Mouse (Mus musculus) kidney, postnatal 4 days (tissue): ENCODE measurements around the gene Hist1h2bb.
A peak's percentile ranks its signal among the peaks of the same experiment; 100 is the strongest.
"Not testable (repeated sequence)": the region's sequence is repeated elsewhere in the genome, so short reads cannot be mapped to it uniquely, and the experiment has no call there.

Source experiments
- DNase-seq, 2 experiments: peaks; one replicate each; pipeline ENCODE4 v3.0.0; 2021; ENCODE audit warnings: mixed read lengths in 2 of 2

Gene Hist1h2bb

DNA sequence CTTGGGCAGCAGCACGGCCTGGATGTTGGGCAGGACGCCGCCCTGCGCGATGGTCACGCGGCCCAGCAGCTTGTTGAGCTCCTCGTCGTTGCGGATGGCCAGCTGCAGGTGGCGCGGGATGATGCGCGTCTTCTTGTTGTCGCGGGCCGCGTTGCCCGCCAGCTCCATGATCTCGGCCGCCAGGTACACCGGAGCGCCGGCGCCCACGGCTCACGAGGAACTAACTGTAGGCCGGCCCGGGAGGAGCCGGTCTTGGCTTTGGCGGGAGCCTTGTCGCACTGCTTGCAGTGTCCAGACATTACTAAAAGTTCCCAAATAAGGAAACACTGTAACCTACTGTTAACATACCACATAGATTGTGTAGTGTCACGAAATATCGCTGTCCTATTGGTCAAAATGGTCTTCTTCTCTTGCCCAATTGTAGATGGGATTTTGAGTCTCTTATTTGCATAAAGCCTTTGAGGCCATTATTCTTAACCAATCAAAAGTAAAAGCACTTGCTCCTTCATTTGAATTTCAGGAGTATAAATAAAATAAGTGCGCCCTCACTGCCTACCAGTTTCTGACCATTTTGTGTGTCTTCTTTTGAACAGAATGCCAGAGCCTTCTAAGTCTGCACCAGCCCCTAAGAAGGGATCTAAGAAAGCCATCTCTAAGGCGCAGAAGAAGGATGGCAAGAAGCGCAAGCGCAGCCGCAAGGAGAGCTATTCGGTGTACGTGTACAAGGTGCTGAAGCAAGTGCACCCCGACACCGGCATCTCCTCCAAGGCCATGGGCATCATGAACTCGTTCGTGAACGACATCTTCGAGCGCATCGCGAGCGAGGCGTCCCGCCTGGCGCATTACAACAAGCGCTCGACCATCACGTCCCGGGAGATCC lies at the start of gene Hist1h2bb:
Gene Hist1h2bb (plus strand): TSS at position 534 of the 880 bp plus-strand sequence.
- DNase-seq: peak; percentile 66 to 81

DNA sequence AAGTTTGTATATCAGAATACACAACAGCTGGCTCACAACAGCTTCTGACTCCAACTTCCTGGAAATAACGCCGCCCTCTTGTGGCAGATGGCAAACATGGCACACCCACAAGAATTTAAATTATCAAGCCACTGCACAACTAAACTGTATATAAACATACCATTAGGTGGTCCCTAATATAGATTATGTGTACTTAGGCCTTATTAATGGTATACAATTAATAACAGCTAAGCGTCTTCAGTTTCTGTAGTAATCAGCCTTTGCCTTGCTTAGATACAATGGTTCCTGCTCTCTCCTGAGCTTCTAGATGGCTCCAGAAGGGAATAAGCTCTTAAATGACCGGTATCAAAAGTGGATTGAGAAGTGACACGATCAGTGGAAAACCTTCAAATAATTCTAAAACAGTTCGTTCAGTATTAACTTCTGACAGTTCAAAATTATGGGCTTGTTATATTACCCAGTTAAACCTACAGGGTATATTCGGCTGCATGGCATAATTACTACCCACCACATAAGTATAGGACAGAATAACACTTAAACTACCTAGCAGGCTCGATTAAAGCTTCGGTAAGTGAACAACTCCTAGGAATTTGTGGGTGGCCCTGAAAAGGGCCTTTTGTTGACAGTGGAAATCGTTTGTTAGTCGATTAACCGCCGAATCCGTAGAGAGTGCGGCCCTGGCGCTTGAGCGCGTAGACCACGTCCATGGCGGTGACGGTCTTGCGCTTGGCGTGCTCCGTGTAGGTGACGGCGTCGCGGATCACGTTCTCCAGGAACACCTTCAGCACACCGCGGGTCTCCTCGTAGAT lies 48.8 kb upstream of the Hist1h2bb start:
- DNase-seq: peak; percentile 75 to 82

DNA sequence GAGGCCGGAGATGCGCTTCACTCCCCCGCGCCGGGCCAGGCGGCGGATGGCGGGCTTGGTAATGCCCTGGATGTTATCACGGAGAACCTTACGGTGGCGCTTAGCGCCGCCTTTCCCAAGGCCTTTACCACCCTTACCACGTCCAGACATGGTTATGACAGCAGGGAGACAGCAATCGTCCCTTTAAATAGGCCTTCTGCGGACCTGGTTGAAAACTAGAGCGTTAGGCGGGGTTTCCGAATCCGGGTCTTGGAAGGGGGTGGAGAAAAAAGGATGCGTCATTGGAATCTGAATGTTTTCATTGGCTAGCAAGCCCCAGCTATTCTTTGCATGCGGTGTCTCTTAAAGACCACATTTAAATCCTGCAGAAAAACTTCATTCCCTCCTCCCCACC lies 48.2 kb upstream of the Hist1h2bb start, which contains the start of gene Hist1h4c:
Gene Hist1h4c (minus strand): TSS at position 155 of the 394 bp plus-strand sequence.
- peak; percentile 97 to 98 for DNase-seq

DNA sequence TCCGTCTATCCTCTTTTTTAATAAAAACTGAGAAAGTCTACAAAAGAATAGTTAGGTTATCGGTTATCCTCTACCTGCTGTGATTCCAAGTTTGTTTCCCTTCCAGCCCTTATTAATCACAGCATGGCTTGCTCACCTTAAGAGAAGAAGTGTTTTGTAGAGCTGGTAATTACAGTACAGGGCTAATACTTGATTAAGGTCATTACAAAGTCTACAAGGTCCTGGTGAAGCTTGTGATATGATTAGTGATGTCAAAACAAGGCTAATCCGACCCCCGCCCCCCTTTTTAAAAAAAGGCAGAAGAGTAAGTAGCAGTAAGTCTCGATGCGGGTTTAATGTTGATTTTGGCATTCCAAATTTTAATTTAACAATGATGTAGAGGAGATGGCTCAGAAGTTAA lies 47.5 kb upstream of the Hist1h2bb start:
- DNase-seq: no peak

DNA sequence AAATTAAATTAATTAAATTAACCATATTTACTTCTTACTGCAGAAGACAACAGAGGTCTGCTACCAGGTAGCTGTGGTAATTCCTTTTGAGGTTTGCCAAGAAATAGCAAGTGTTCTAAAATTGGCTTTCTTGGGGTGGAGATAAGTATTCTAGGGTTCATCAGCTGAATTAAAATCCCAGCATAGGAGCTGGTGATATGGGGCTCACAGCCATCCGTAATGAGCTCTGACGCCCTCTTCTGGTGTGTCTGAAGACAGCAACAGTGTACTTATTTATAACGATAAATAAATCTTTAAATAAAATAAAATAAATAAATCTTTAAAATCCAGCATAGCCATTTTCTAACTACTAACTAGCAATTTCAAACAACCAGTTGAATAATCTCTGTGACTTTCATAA lies 46.8 kb upstream of the Hist1h2bb start:
- no peak for DNase-seq

DNA sequence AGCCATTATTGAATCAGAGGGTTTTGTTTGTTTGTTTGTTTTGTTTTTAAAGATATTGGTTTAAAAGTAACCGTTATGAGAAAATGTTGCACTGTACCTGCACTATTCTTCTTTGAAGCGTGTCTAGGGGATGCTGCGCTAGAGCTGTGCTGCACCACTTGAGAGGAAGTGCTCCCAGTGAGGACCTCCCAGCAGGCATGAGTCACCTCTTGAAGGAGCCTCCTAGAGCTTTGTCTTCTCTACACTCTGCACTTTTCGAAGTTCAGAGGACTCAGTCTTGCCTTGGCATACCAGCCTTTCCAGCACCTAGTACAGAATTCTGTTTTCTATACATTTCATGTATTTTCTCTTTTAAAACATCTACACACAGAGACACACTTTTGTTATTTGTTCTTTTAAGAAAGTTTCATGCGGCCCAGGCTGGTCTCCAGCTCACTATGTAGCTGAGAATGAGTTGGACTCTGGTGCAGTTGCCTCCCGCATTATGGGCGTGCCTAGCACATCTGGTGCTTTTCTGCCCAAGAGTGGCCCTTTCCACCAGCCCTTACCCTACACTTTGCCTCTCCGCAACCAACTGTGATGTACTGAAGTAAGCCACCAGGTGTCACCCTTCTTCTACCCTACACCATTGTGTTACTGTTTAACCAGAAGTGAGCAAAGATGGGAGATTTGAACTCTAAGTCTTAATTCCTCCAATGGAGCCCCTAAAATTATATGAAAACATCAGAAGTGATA lies 45.6 kb upstream of the Hist1h2bb start:
- peak; percentile 70 to 78 for DNase-seq

DNA sequence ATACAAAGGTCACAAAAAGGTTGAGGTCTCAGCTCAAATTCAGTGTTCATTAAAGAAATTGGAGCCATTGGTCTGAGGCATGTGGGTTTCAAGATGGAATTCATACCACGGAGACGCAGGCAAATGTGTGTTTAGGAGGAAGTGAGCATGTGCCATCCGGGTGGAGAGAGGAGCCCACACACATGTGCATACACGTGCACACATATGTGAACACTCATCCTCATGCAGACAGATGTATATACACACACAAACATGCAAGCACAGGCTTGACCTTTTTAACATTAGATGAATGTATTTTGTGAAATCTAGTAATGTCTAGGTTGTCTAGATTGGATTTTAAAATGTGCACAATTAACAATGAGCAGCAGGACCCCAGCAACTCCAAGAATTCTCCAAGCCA lies 44.3 kb upstream of the Hist1h2bb start:
- no peak for DNase-seq

DNA sequence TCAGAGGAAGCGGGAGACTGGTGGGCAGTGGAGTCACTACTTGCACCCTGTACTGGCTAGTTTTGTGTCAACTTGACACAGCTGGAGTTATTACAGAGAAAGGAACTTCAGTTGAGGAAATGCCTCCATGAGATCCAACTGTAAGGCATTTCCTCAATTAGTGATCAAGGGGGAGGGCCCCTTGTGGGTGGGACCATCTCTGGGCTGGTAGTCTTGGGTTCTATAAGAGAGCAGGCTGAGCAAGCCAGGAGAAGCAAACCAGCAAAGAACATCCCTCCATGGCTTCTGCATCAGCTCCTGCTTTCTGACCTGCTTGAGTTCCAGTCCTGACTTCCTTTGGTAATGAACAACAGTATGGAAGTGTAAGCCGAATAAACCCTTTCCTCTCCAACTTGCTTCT lies 43.7 kb upstream of the Hist1h2bb start:
- not testable (repeated sequence) for DNase-seq

DNA sequence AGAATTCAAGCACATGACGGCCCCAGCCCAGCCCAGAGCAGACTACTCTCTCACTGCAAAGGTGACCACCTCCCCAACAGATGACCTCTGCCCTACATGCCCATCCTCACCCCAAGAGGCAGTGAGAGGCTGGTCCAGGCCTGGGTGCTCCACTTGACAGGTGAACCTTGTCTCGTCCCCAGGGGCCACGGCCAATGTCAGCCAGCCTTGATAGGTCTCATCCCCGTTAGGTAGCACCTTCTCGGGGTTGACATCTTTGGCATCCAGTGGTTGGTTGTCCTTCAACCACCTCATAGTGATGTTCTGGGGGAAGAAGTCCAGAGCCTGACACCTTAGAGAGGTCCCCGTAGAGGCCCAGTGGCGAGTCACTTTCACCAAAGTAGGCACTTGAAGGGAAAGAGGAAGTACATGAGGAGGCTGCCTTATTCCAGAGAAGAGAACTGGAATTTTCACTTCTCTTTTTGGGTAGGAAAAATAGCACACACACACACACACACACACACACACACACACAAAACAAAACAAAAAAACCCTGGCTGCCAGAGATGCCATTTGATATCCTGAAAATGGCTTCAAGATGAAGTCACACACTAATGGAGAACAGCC lies 40.7 kb upstream of the Hist1h2bb start:
- no peak for DNase-seq

DNA sequence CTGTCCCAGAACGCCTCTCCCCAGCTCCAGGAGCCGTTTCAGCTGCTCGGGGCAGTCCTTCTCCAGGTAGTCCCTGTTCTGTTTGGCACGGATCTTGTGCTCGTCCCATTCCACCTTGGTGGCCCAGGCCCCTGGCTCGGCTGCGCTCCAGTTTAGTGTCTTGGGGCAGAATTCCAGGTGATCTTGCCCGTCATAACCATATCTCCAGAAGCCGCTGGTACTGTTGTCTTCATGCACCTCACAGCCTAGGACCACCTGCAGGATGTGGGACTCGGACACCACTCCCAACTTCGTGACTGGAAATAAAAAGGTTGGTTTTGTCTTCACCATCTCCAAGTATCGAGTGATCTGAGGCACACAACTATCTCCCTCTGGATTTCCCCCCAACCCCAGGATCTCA lies 39.8 kb upstream of the Hist1h2bb start:
- DNase-seq: no peak

DNA sequence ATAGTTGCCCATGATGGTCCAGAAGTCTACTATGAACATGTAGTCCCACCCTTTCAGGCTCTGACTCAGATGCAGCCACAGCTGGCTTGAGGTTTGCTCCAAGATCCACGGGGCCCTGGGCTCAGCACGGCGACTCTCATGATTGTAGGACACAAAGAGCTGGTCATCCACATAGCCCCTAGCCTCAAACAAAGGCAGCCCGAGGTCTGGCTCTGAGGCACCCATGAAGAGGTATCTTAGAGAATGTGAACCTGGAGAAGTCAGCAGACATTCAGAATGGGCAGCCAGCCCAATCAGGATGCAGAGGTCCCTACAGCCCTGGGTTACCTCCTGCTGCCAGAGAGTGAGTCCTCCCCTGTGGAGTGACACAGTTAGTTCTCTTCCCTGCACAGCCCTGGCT lies 38.5 kb upstream of the Hist1h2bb start:
- DNase-seq: no peak

DNA sequence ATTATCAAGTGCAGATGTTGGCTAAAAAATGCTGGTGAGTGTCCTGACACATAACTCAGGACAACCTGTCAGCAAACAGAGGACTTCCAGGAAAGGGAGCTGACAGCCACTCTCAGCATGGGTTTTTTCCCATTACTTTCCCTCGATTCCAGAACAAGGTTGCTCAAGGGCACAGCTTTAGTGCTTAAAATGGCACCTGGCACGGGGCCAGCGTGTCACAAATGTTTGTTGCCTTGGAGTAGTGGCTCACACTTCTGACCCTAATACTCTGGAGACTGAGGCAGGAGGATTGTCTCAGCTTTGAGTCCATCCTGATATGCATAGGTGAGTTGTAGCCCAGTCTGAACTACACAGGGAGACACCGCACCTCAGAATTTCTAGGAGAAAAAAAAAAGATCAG lies 37.9 kb upstream of the Hist1h2bb start:
- DNase-seq: no peak

DNA sequence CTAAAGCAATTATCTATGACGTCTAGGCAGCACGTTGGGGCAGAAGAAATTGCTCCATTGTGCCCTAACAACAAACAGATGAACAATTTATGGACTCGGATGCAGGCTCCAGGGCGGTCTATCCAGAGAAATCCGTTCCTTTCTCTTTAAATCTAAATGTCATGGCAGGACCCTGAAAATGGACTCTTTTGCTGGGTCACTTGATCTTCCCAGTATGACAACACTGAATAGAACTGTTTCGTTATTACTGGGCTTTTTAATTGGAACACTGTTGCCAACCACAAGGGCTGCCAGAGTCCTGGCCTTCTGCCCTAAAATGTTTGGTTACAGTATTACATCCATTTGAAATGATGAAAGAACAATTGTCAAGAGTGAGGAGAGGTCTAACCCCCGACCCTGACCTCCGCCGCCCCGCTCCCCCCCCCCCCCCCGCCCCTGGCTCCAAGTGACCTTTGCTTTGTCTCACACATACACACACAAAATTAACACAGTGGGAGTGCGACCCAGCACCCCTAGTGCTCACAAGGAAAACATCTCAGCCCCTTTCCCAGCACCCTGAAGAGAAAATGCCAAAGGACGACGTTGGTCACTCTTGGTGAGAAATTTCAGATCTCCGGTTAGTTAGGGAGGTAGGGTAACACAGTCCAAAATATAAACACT lies 36.7 kb upstream of the Hist1h2bb start:
- no peak for DNase-seq

DNA sequence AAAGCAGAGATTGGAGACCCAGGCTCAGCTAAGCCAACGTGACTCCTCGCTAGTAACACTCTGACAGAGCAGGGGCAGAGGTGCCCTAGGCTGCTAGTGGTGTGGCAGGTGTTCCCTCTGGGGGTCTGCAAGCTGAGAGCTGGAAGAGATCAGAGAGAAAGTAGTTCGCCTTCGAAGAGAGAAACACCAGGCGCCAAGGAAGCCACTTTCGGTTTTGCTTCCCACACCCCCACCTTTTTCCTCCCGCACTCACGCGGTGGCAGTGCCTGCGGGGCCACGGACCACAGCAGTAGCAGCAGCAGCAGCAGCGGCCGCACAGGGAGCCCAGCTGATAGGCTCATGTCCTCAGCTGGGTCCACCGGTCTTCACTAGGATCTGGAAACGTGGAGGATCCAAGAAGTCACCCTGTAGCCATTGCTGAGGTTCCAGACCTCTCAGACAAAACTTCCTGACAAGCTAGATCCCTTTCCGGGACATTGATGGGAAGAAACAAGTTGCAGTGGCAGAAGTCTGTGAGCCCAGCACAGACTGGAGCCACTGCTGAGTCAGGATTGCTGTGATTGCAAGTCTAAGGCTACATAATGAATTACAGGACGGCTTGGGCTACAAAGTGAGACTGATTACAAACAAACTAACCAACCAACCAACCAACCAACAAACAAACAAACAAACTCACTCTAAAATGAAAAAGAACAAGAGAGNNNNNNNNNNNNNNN lies 36.0 kb upstream of the Hist1h2bb start, which contains the start of gene Hfe:
Gene Hfe (minus strand): TSS at position 481 of the 716 bp plus-strand sequence.
- DNase-seq: peak; percentile 61 to 76

DNA sequence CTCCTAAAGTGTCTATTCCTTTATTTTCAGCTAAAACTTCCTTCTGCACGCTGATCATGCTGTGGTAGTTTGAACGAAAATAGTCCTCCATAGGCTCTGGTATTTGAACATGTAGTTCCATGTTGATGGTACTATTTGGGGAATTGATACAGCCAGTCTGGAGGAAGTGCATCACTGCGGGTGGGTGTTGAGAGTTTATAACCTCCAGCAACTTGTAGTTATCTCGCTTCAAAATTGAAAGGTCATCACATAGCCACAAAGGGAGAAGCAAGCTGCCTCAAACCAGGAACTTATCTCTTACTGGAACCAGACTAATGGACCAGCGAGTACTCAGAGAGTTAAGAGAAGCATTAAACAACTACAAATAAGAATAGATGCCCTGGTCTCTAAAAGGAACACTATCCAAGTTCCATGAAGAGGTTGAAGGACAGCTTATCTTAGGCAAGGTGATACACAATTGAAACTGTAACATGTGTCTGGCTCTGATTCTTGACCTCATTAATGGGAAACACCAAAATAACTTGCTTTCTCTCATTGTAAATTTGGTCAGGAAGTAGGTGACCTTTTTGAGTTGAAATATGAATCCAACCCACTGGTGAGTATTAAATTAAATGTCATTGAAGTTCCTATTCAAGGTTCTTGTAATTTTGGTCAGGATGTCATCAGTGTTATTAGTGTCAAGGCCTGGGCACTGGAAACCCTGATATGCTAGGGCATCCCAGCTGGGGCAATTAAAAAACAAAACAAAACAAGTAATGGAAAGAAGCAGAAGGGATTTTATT lies 30.1 kb upstream of the Hist1h2bb start:
- no peak for DNase-seq

DNA sequence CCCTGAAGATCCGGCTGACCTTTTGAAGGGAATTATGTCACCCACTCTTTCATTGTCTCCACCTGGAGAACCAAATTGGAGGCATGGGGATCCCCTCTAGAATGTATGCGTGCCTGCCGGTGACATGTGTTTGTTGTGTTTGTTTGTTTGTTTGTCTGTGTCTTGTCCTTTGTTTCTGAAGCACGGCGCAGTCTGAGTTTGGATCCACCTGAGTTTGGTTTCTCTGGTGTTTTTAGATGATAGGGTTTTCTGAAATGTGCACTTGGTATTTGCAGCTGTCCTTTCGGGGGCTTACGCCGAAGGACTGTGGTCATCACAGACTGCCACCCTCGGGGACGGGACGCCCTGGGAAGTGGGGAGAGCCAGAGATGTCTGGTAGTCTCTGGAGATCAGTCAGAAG lies 29.4 kb upstream of the Hist1h2bb start:
- DNase-seq: no peak

DNA sequence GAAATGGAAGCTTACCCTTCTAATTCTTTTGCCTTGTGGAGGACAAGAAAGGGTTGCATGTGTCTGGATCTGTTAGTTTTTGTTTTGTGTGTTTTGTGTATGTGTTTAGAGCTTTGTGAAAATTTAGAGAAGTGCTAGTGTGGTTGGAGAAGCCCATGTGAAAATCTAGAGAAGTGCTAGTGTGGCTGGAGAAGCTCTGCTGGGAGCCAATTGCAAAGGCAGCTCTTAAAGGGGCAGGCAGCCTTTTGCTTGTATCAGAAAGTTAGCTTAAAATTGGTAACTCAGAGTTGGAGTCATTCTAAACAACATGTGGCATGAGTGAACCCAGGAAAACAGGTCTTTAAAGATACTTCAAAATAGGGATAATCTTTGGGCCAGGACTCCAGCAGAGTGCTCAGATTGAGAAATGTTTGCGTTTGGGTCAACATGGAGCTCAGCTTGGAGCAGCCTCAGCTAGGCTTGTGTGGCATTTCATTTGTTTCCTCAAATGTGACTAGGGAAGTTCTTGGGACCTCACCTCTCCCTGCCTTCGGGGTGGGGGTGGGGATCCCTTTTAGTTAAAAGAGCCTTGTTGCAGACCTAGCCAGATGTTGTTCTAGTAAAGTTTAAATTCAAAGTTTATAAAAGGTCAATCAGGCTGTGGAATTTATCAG lies 28.8 kb upstream of the Hist1h2bb start:
- not testable (repeated sequence) for DNase-seq

DNA sequence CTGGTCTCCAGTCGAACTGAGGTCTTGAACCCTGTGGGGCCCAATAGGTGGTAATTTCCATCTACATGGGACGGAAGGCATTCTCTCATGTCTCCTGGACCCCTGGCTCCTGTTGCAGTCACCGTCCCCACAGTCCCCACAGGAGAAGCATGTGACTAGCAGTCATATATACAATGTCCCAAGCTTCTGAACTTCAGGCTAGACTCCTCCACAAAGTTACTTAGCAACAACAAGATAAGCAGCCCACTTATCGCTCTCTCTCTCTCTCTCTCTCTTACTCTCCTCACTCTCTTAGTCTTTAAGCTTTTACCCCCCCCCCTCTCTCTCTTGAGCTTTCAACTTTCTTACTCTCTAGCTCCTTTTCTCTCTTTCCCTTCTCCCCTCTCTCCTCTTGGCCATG lies 22.3 kb upstream of the Hist1h2bb start:
- no peak for DNase-seq

DNA sequence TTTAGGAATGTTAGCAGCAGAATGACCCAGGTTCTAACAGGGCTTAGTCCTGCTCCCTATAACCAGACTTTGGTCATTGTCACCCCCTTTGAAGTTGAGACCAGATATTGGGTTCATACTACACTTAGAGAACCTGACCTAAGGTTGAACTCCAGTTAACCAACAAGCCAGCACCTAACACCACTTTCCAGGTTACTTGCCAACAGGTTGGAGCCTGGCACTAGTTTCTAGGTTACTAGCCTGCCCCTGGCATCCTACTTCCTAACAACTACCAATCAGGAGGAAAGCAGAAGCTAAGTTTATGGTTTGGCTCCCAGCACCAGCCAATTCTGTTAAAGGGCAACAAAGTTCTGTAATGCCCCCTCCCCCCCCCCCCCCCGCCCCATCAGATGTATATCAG lies 21.3 kb upstream of the Hist1h2bb start:
- DNase-seq: no peak
